Mouse (Mus musculus) Muller cell, postnatal 12 days (primary cell): ENCODE measurements around the gene Tor1b.
A peak's percentile ranks its signal among the peaks of the same experiment; 100 is the strongest.

ENCODE experiments used
- DNase-seq: peaks from one replicate; pipeline ENCODE4 v3.0.0-alpha.2; 2015; ENCODE audit errors: inconsistent ontology term

Tor1b gene

DNA sequence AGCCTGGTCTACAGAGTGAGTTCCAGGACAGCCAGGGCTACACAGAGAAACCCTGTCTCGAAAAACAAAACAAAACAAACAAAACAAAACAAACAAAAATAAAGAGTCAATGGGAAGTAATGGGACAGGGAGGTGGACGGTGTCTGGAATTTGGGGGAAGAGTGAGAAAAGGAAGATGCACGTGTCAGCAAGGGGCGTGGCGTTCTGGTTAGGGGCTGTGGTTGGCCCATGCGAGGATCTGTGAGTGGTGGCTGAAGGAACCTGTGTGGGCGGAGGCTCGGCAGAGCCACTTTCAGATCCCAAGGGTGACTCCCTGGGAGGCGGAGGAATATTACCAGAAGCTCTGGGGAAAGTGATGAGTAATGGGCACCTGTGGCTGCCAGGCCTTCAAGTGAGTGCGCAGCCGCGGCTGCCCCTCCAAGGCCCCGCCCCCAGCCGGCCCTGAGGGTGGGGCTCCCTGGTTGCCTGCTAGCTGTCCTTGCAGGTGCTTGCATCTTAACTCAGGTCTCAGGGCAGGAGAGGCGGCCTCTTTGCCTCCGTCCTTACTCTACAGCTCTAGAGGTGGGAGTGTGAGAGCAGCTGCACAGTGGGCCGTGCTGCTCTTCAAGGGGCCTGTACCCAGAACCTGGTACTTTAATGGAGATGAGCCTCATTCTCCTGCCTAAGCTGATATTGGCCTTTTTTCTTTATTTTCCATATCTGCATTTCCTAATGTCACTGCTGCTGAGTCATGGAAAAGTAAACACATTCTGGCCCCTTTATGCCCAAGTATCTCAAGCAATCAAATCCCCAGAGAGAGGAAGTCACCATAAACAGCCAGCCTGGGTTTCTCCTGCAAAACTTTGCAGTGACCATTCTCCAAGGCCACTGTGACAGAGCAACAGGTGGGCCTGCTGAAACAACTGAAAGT, 32.6 kb downstream of the Tor1b start:
- peak; percentile 59 for DNase-seq

DNA sequence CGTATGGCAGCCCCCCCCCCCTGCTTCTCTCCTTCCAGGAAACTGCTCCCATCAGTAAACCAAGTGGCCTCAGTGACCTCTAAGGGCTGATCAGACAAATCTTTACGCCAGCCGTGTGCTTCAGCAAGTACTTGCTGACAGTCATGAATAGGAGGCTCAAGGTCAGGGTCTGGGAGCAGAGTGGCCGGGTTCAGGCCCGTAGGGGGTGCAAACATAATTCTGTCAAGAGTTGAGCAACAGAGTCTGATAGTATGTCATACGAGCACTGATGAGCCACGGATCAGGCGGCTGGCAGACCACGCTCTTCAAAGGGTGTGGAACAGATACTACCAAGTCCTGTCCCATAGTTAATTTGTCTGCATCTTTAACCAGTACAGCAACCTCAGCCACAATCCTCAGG, 37.5 kb downstream of the Tor1b start:
- no peak for DNase-seq

DNA sequence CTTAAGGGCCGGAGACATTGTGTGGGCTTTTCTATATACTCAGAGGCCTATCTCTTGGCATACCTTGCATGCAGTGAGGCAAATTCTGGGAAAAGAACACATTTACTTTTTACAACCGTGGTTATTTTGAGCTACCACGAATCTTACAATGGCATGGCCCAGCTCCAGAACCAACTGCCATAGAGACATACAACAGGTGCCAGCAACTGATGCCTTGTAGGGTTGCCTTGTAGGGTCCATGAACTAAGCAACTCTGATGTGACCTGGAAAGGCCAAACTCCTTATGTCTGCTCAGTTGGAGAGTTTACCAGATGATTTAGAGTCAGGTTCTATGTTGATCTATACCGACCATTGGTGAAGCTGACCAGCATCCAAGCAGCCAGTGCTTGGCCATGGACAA, 42.1 kb downstream of the Tor1b start:
- no peak for DNase-seq

DNA sequence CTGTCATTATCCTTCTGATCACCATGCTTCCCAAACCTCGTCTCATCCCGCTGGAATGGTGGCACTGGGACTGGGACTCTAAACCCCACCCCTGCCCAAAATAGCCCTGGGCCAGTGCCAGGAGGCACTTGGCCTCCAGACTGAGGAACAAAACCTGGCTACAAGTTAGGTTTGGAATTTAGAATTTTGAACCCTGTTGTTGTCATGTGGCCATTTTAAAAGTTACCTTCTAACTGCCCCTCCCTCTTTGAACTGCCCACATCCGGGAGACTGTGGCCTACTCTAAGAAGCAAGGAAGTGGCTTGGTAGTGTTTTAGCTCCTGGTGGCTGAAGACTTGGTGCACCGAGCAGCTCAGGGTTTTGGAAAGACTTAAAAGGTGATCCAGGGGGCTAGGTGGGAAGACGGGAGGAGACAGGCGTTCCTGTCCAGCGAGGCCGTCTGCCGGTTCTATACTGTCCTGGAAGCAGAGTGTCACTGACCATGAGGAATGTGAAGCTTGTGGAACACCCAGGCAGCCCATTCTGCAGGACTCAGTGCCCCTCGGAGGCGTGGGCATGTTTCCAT, 42.8 kb downstream of the Tor1b start:
- DNase-seq, result peak; percentile 36

DNA sequence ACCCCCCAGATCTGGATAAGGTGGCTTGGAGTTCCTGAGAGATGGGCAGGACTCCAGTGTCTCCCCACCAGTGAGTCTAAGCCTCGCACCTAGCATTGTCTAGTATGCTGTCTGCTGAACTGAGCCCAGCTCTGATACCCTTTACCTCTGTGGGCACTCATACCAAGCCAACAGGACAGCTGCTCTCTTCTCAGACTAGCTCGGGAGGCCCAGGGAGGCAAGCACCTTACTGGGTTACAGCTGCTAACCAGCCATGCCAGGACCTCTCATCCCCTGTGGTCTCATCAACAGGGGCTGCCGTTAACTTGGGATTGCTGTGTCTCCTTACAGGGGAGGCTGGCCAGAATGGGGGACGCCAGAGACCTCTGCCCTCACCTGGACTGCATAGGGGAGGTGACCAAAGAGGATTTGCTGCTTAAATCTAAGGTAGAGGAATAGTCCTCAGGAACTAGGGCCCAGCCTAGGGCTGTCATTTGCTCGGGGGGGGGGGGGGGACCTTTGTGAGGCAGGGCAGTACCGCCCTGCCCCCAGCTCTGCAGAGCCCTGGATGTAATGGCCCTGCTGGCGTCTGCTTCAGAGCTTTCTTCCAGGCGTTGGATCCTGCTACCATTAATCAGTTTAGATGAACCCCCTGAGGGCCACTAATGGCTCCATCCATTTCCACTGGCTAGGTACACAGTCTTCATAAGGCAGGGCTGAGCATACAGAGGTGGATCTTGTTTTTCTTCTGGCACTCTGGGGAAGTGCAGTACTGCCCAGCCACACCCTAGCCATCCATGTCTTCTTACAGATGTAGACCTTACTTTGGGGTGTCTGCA, 45.9 kb downstream of the Tor1b start:
- DNase-seq, result no peak

DNA sequence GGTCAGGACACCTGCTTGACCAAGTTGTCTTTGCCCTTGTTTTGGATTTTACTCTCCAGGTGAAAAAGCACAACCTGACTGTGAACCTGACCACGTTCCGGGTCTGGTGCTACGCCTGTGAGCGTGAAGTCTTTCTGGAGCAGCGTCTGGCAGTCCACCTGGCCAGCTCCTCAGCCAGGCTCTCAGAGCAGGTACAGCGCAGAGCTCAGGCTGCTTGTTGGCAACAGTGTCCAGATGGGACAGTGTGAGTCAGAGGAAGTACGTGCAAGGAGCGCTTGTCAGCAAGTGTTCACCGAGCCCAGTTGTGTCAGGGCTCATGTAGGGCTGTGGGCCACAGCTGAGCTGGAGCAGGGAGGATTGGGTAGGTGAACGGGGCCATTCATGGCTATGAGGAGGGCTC, 50.1 kb downstream of the Tor1b start:
- no peak for DNase-seq

DNA sequence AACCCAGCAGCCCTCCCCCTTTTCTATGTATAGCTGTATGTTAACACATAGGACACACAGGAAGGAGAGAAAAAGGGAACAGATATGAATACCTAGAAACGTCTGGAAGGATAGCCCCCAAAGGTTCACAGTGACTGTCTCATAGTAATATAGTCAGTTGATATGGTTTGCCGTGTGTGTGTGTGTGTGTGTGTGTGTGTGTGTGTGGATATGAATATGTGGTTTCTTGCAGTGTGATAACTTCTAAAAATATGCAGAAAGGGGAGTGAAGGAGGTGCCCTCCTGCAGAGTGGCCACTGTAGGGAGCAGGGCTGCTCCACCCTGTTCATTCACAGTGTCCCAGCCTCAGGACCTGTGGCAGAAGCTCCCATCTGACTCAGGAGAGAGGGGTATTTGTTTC, 52.7 kb downstream of the Tor1b start:
- DNase-seq, result no peak

DNA sequence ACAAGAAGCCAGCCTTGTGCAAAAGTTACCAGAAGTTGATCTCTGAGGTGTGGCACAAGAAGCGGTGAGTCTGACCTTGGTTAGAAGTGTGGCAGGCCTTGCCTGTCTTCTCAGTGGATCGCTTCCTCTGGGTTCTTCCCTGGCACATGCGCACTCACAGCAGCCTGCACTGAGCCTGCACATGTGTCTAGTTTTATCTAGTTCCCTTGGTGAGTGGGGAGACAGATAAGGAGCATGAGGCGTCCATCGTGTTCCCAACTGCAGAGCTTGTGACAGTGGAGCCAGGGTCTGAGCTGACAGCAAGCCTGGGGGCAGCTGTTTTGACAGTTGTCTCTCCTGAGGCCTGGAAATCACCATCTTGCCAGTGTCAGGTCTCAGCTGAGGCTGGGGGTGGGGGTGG, 53.7 kb downstream of the Tor1b start:
- no peak for DNase-seq

DNA sequence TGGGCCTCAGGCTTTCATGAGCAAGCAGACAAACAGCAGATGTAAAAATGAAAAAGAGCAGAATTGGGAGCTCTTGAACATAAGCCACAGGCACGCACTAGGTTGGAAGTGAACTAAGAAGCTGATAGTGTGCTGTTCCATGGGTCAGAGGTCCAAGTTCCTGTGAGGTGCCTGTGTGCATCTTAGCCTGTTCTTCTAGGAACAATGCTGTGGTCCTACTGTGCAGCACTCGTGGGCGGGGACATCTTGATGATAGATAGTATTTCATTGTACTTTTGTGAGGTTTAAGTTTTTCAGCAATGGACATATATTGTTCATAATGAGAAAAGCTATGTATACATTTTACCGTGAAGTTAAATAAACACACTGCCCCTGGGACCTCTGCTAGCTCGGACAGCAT, 54.4 kb downstream of the Tor1b start:
- DNase-seq, result no peak
